Mouse (Mus musculus): ENCODE data around the gene Rngtt. TPM values are rescaled to one million over a fixed set of nuclear protein-coding genes. Genes with fewer than 3 reads are reported as not detected.

Gene Rngtt
- total and polyA plus RNA-seq, 2 experiments from 2014 or later = 8.9 to 10.0 TPM

DNA sequence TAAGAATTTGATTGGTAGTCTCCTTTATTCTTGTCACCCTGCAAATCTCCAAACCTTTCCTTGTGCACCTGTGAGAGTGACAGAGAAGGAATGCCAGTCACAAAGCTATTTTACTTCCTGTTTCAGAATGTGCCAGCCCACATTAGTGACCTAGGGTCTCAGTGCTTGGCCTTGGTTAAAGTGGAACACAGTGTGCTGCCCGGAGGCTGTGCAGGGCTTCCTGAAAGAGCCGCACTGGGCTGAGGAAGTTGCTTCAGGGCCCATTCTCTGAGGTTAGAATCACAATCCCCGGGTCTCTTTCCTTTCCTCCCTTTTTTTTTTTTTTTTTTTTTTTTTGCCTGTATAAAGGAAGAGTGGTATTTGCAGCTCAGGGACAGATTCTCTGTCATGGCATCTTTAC, 203.3 kb downstream of the Rngtt start:
- Histone ChIP-seq H3K27me3 (ENCODE audit: control insufficient read depth, insufficient read depth, low read length) (peaks cover 55% of the 10 kb centered on the region), H3K27ac (ENCODE audit: low read depth) (no peak overlapping the region), H3K4me2 (ENCODE audit: low read depth, low read length) (no peak overlapping the region), H3K9ac (replicated peaks; ENCODE audit: low read depth, low read length) (no peak overlapping the region), H3K9me3 (replicated peaks; ENCODE audit: control insufficient read depth, low read length) (no peaks in the 10 kb centered on the region), H3K4me1 (ENCODE audit: control insufficient read depth, insufficient read depth) (no peaks in the 10 kb centered on the region; the same call in 1 of the 2 replicates), H3K4me3 (ENCODE audit: low read depth, low read length) (no peak overlapping the region), H3K36me3 (replicated peaks; ENCODE audit: control insufficient read depth, insufficient read depth, low read length) (no peaks in the 10 kb centered on the region)
- WGBS = 65% methylated on average over 3 of the region's 3 CpGs
- ATAC-seq (ENCODE audit: insufficient read depth, low read depth) (no peak), DNase-seq (ENCODE audit: low spot score) (no peak)
- TF ChIP-seq CTCF (IDR thresholded peaks at IDR 0.05; ENCODE audit: low read depth) = no peak
- TF ChIP-seq EP300 (IDR thresholded peaks at IDR 0.05; ENCODE audit: low read depth) = no peak

GRCm38 (mm10) chr4:33514108-33515000, 204.2 kb downstream of the Rngtt start:
- no peak for DNase-seq (ENCODE audit: low spot score)
- Histone ChIP-seq H3K9ac (replicated peaks; ENCODE audit: low read depth, low read length) (no peak overlapping the region), H3K27me3 (ENCODE audit: control insufficient read depth, insufficient read depth, low read length) (peaks cover 59% of the 10 kb centered on the region), H3K4me3 (ENCODE audit: low read depth, low read length) (no peak overlapping the region), H3K4me2 (ENCODE audit: low read depth, low read length) (no peak overlapping the region), H3K4me1 (ENCODE audit: control insufficient read depth, insufficient read depth) (no peaks in the 10 kb centered on the region; the same call in 1 of the 2 replicates), H3K36me3 (replicated peaks; ENCODE audit: control insufficient read depth, insufficient read depth, low read length) (no peaks in the 10 kb centered on the region), H3K9me3 (replicated peaks; ENCODE audit: control insufficient read depth, low read length) (no peaks in the 10 kb centered on the region), H3K27ac (ENCODE audit: low read depth) (no peak overlapping the region)
- TF ChIP-seq EP300 (IDR thresholded peaks at IDR 0.05; ENCODE audit: low read depth) (no peak), CTCF (IDR thresholded peaks at IDR 0.05; ENCODE audit: low read depth) (no peak)
- WGBS = 77% methylated on average over 10 of the region's 10 CpGs
- ATAC-seq (ENCODE audit: insufficient read depth, low read depth) = no peak

- Histone ChIP-seq H3K4me1 (ENCODE audit: control insufficient read depth, insufficient read depth) (0 out of 2 replicates have a peak, but pooled peaks cover 3% of the 10 kb centered on the region), H3K9ac (replicated peaks; ENCODE audit: low read depth, low read length) (no peak overlapping the region), H3K27ac (ENCODE audit: low read depth) (no peak overlapping the region), H3K9me3 (replicated peaks; ENCODE audit: control insufficient read depth, low read length) (no peaks in the 10 kb centered on the region), H3K27me3 (ENCODE audit: control insufficient read depth, insufficient read depth, low read length) (peaks cover 68% of the 10 kb centered on the region), H3K4me3 (ENCODE audit: low read depth, low read length) (no peak overlapping the region), H3K36me3 (replicated peaks; ENCODE audit: control insufficient read depth, insufficient read depth, low read length) (no peaks in the 10 kb centered on the region), H3K4me2 (ENCODE audit: low read depth, low read length) (no peak overlapping the region)
- DNase-seq (ENCODE audit: low spot score) (no peak), ATAC-seq (ENCODE audit: insufficient read depth, low read depth) (no peak)
- WGBS = 78% methylated on average over 7 of the region's 7 CpGs
- no peak for TF ChIP-seq EP300 (IDR thresholded peaks at IDR 0.05; ENCODE audit: low read depth)
- TF ChIP-seq CTCF (IDR thresholded peaks at IDR 0.05; ENCODE audit: low read depth) = no peak
These were observed 210.1 kb downstream of the Rngtt start for GRCm38 (mm10) chr4:33520196-33520595.

GRCm38 (mm10) chr4:33520938-33521337, 210.8 kb downstream of the Rngtt start:
- Histone ChIP-seq H3K4me3 (ENCODE audit: low read depth, low read length) (no peak overlapping the region), H3K36me3 (replicated peaks; ENCODE audit: control insufficient read depth, insufficient read depth, low read length) (no peaks in the 10 kb centered on the region), H3K4me1 (ENCODE audit: control insufficient read depth, insufficient read depth) (0 out of 2 replicates have a peak, but pooled peaks cover 3% of the 10 kb centered on the region), H3K9me3 (replicated peaks; ENCODE audit: control insufficient read depth, low read length) (no peaks in the 10 kb centered on the region), H3K9ac (replicated peaks; ENCODE audit: low read depth, low read length) (no peak overlapping the region), H3K4me2 (ENCODE audit: low read depth, low read length) (no peak overlapping the region), H3K27ac (ENCODE audit: low read depth) (no peak overlapping the region), H3K27me3 (ENCODE audit: control insufficient read depth, insufficient read depth, low read length) (peaks cover 65% of the 10 kb centered on the region)
- ATAC-seq (ENCODE audit: insufficient read depth, low read depth) (no peak), DNase-seq (ENCODE audit: low spot score) (no peak)
- TF ChIP-seq EP300 (IDR thresholded peaks at IDR 0.05; ENCODE audit: low read depth) = no peak
- TF ChIP-seq CTCF (IDR thresholded peaks at IDR 0.05; ENCODE audit: low read depth) = no peak
- 61% methylated on average over 10 of the region's 10 CpGs for WGBS

DNA sequence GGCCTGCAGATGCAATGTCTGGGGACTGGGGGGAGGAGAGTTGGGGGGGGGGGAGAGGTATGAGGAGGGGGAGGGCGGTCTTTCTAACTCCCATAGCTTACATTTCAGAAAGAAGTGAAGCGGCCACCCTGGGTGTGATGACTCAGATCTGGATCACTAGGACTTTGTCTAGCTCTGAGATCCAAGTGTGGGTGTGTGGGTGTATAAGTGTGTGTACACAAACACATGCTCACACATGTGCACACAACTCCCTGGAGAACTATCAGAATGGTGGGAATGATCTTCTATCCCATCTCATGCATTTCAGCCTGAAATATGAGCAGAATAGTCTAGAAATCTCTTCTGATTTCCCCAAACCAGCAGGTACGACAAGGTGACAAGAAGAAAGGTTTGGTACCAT, 213.7 kb downstream of the Rngtt start:
- H3K27ac ChIP-seq (ENCODE audit: low read depth) = no peak overlapping the region
- H3K36me3 ChIP-seq (replicated peaks; ENCODE audit: control insufficient read depth, insufficient read depth, low read length) = no peaks in the 10 kb centered on the region
- 98% methylated on average over 3 of the region's 3 CpGs for WGBS
- H3K4me3 ChIP-seq (ENCODE audit: low read depth, low read length) = no peak overlapping the region
- no peak for DNase-seq (ENCODE audit: low spot score)
- H3K4me2 ChIP-seq (ENCODE audit: low read depth, low read length) = no peak overlapping the region
- H3K27me3 ChIP-seq (ENCODE audit: control insufficient read depth, insufficient read depth, low read length) = peaks cover 57% of the 10 kb centered on the region
- ATAC-seq (ENCODE audit: insufficient read depth, low read depth) = no peak
- no peak for TF ChIP-seq EP300 (IDR thresholded peaks at IDR 0.05; ENCODE audit: low read depth)
- no peak for TF ChIP-seq CTCF (IDR thresholded peaks at IDR 0.05; ENCODE audit: low read depth)
- H3K9ac ChIP-seq (replicated peaks; ENCODE audit: low read depth, low read length) = no peak overlapping the region
- H3K9me3 ChIP-seq (replicated peaks; ENCODE audit: control insufficient read depth, low read length) = no peaks in the 10 kb centered on the region
- 0 out of 2 replicates have a peak, but pooled peaks cover 3% of the 10 kb centered on the region for H3K4me1 ChIP-seq (ENCODE audit: control insufficient read depth, insufficient read depth)
